In genomic region chr11:93948887-93949567, GRCm38 (mm10) we compare ENCODE assay signal across 27 mouse cellular contexts. TPM values are rescaled to one million over a fixed set of nuclear protein-coding genes. Genes with fewer than 3 reads are reported as not detected.
DNase-seq lines count a peak whose midpoint lies in the region; ATAC-seq and TF ChIP-seq lines count a peak whose summit lies in the region.
"Had no signal": no experiment of that assay in that cellular context is flagged by ENCODE, and none has a peak within 500 bp of the region (broad histone marks: within the 10 kb centered on the region; RNA-seq: fewer than 3 reads in every experiment).

No protein-coding gene starts in this region.

- H3K36me3 ChIP-seq in intestine, postnatal 0 days (ENCODE audit: control insufficient read depth, insufficient read depth): peaks cover 37% of the 10 kb centered on the region
- H3K36me3 ChIP-seq in intestine, embryonic 15.5 days: peaks cover 22% of the 10 kb centered on the region
- H3K36me3 ChIP-seq in MEL (ENCODE audit: control insufficient read depth in 1 of 2, insufficient read depth in 2 of 2, low read length in 2 of 2) (peaks cover 11 to 19% of the 10 kb centered on the region in 2 experiments), myocyte (ENCODE audit: control insufficient read depth, insufficient read depth) (peaks cover 22% of the 10 kb centered on the region)

- no peak for TF ChIP-seq RAD21 in MEL (IDR thresholded peaks at IDR 0.05; ENCODE audit: low read depth, low read length)

- intact Hi-C loops in left cerebral cortex, adult 2 months (cut with DNase I): no loop called here

- ATAC-seq in intestine, postnatal 0 days: no peak
- no peak for ATAC-seq in intestine, embryonic 15.5 days
- ATAC-seq: CD4-positive, CD25-positive, alpha-beta regulatory T cell, adult 4 months; forebrain, embryonic 14.5 days; forebrain, postnatal 0 days; hindbrain, postnatal 0 days; inflammation-experienced regulatory T-cells, adult 6 months; Patski had no signal

- no peak overlapping the region for H3K9ac ChIP-seq in intestine, postnatal 0 days (ENCODE audit: low read depth, low read length)
- no peak overlapping the region for H3K9ac ChIP-seq in intestine, embryonic 15.5 days
- no peak overlapping the region for H3K9ac ChIP-seq in MEL (ENCODE audit: control insufficient read depth, low read depth, low read length, poor library complexity, severe bottlenecking)
- H3K9ac ChIP-seq: embryonic facial prominence, embryonic 12.5 days; embryonic facial prominence, embryonic 15.5 days; forebrain, postnatal 0 days; heart, embryonic 12.5 days; heart, embryonic 15.5 days; hindbrain, embryonic 14.5 days had no signal

- no peak overlapping the region for H3K4me3 ChIP-seq in intestine, postnatal 0 days (ENCODE audit: low read depth, low read length)
- H3K4me3 ChIP-seq in intestine, embryonic 15.5 days (replicated peaks): no peak overlapping the region
- no peak overlapping the region for H3K4me3 ChIP-seq in MEL (ENCODE audit: control insufficient read depth in 1 of 2, insufficient read depth in 1 of 2, low read depth in 2 of 2, low read length in 2 of 2)
- H3K4me3 ChIP-seq in myocyte: no peak overlapping the region
- H3K4me3 ChIP-seq in left cerebral cortex, adult 2 months: no peak overlapping the region
- H3K4me3 ChIP-seq: embryonic facial prominence, embryonic 12.5 days; embryonic facial prominence, embryonic 15.5 days; heart, embryonic 12.5 days; heart, embryonic 15.5 days; hindbrain, embryonic 10.5 days had no signal

- TF ChIP-seq POLR2A in MEL (IDR thresholded peaks at IDR 0.05; ENCODE audit: control insufficient read depth in 1 of 2, insufficient read depth in 1 of 2, low read depth in 1 of 2, low read length in 2 of 2, poor library complexity in 1 of 2) (peak; percentile 40 to 57; a peak in 2 of 4 replicates), myocyte (IDR thresholded peaks at IDR 0.05; ENCODE audit: insufficient read length, low read depth) (peak; percentile 41)

- no peak for TF ChIP-seq EP300 in MEL (IDR thresholded peaks at IDR 0.05; ENCODE audit: low read depth in 1 of 2, low read length in 2 of 2)

- H3K4me1 ChIP-seq in intestine, postnatal 0 days (replicated peaks; ENCODE audit: control insufficient read depth, insufficient read depth, low read length): no peaks in the 10 kb centered on the region
- H3K4me1 ChIP-seq in intestine, embryonic 15.5 days (replicated peaks): peaks cover 12% of the 10 kb centered on the region
- H3K4me1 ChIP-seq in MEL (ENCODE audit: control insufficient read depth in 1 of 2, insufficient read depth in 2 of 2, low read length in 2 of 2): peaks cover 0 to 18% of the 10 kb centered on the region in 2 experiments; a peak in 3 of 4 replicates

- no peak for DNase-seq in MEL (ENCODE audit: low read depth, low spot score)
- no peak for DNase-seq in left cerebral cortex, adult 2 months (ENCODE audit: extremely low spot score in 1 of 2, low spot score in 2 of 2)
- DNase-seq in ovary, postnatal 10 days (ENCODE audit: low spot score): no peak
- DNase-seq: adrenal gland, postnatal 10 days; adrenal gland, postnatal 36 days; cerebellum, adult 18-20 months; cerebellum, adult 9-10 months; cerebellum, postnatal 14 days; forebrain, postnatal 0 days; gastrocnemius, postnatal 10 days; gastrocnemius, postnatal 36 days; heart, postnatal 10 days; heart, postnatal 36 days had no signal

- no peak overlapping the region for H3ac ChIP-seq in myocyte (ENCODE audit: control insufficient read depth, insufficient read length)

- H3K79me2 ChIP-seq in MEL (ENCODE audit: control insufficient read depth, insufficient read depth, low read length, poor library complexity) (peaks cover 13% of the 10 kb centered on the region), myocyte (ENCODE audit: control insufficient read depth, insufficient read depth) (peaks cover 19% of the 10 kb centered on the region)

- no peaks in the 10 kb centered on the region for H3K27me3 ChIP-seq in intestine, postnatal 0 days (replicated peaks; ENCODE audit: control insufficient read depth, insufficient read depth, low read length)
- no peaks in the 10 kb centered on the region for H3K27me3 ChIP-seq in intestine, embryonic 15.5 days (replicated peaks)
- H3K27me3 ChIP-seq in MEL (ENCODE audit: control insufficient read depth in 1 of 2, insufficient read depth in 2 of 2, low read length in 2 of 2) (no peaks in the 10 kb centered on the region), myocyte (ENCODE audit: control insufficient read depth, insufficient read depth, insufficient read length) (no peaks in the 10 kb centered on the region)
- H3K27me3 ChIP-seq: embryonic facial prominence, embryonic 12.5 days; embryonic facial prominence, embryonic 15.5 days; heart, embryonic 12.5 days; heart, embryonic 15.5 days; Patski had no signal

- TF ChIP-seq CTCF in intestine, postnatal 0 days (IDR thresholded peaks at IDR 0.05; ENCODE audit: low read depth): no peak
- no peak for TF ChIP-seq CTCF in MEL (IDR thresholded peaks at IDR 0.05 in 2 of 3, conservative IDR thresholded peaks at IDR 0.05 in 1 of 3; ENCODE audit: control insufficient read depth in 1 of 3, insufficient read depth in 1 of 3, low read depth in 2 of 3, low read length in 3 of 3, poor library complexity in 1 of 3, severe bottlenecking in 1 of 3)
- TF ChIP-seq CTCF in left cerebral cortex, adult 2 months (IDR thresholded peaks at IDR 0.05): no peak

- no peak overlapping the region for H3K4me2 ChIP-seq in intestine, postnatal 0 days (replicated peaks; ENCODE audit: low read depth)
- no peak overlapping the region for H3K4me2 ChIP-seq in intestine, embryonic 15.5 days (replicated peaks)
- H3K4me2 ChIP-seq in myocyte (ENCODE audit: low read depth): no peak overlapping the region
- H3K4me2 ChIP-seq: embryonic facial prominence, embryonic 12.5 days; embryonic facial prominence, embryonic 15.5 days; heart, embryonic 12.5 days; heart, embryonic 15.5 days; hindbrain, embryonic 14.5 days had no signal

- no peaks in the 10 kb centered on the region for H3K9me3 ChIP-seq in intestine, postnatal 0 days (ENCODE audit: control insufficient read depth)
- H3K9me3 ChIP-seq in intestine, embryonic 15.5 days: no peaks in the 10 kb centered on the region
- no peaks in the 10 kb centered on the region for H3K9me3 ChIP-seq in MEL (replicated peaks; ENCODE audit: insufficient read depth, low read length)
- H3K9me3 ChIP-seq: embryonic facial prominence, embryonic 12.5 days; embryonic facial prominence, embryonic 15.5 days; heart, embryonic 12.5 days; heart, embryonic 15.5 days; hindbrain, embryonic 10.5 days had no signal

- WGBS in intestine, postnatal 0 days: 84% methylated on average over 9 of the region's 9 CpGs
- 83% methylated on average over 9 of the region's 9 CpGs for WGBS in intestine, embryonic 15.5 days

- H3K27ac ChIP-seq in intestine, postnatal 0 days (ENCODE audit: low read depth, low read length): peak overlapping the region; percentile 15; the same call in 1 of the 2 replicates
- no peak overlapping the region for H3K27ac ChIP-seq in intestine, embryonic 15.5 days
- H3K27ac ChIP-seq in MEL (ENCODE audit: control insufficient read depth, low read depth, low read length): no peak overlapping the region
- no peak overlapping the region for H3K27ac ChIP-seq in left cerebral cortex, adult 2 months
- H3K27ac ChIP-seq: embryonic facial prominence, embryonic 12.5 days; embryonic facial prominence, embryonic 15.5 days; heart, embryonic 15.5 days; hindbrain, embryonic 10.5 days; hindbrain, embryonic 14.5 days; hindbrain, postnatal 0 days had no signal

TF ChIP-seq in MEL, 35 proteins besides CTCF, POLR2A, EP300 and RAD21 (continues in another document):
- TF ChIP-seq MAZ (IDR thresholded peaks at IDR 0.05; ENCODE audit: low read depth, low read length) (no peak), POLR2AphosphoS2 (IDR thresholded peaks at IDR 0.05; ENCODE audit: low read length) (peak; percentile 91)

TF ChIP-seq in myocyte, 11 proteins besides CTCF, POLR2A, EP300 and RAD21:
- TF ChIP-seq POLR2AphosphoS2 (IDR thresholded peaks at IDR 0.05; ENCODE audit: insufficient read length, low read depth): peak; percentile 72
- TF ChIP-seq MAX (IDR thresholded peaks at IDR 0.05; ENCODE audit: low read depth): no peak
TF ChIP-seq in myocyte: peak in this region for 1.

RNA-seq across cellular contexts. Expression of gene Nme2, which starts 7.0 kb away (rescaled TPM):
- 370 and 400 TPM in 2 replicates for polyA plus RNA-seq in intestine, postnatal 0 days (2015; fragmentation: Nextera tagmentation; extraction: Ambion mirVana)
- 311 and 348 TPM in 2 replicates for polyA plus RNA-seq in intestine, embryonic 15.5 days (2015; fragmentation: Nextera tagmentation; extraction: Ambion mirVana)
- 530 and 612 TPM in 2 replicates for total RNA-seq in MEL (2012; rRNA removed)
- polyA plus RNA-seq in MEL (2012; ENCODE audit: insufficient read depth in 1 of 2, insufficient read length in 2 of 2, low read depth in 1 of 2, low replicate concordance in 2 of 2, missing spikeins in 1 of 2) (100 to 1,000 TPM in 1 of 2 experiments, not detected in 1; 126 TPM), myocyte (2012; fragmentation: generic; extraction: Trizol) (1,152 TPM)
- total RNA-seq in left cerebral cortex, adult 2 months (2021): 10 to 100 TPM; 72.6 to 83.4 TPM

RNA-seq across cellular contexts. Expression of gene Gm20390, which starts 19.1 kb away (rescaled TPM):
- polyA plus RNA-seq in intestine, postnatal 0 days (2015; fragmentation: Nextera tagmentation; extraction: Ambion mirVana): 228 and 239 TPM in 2 replicates
- 432 and 477 TPM in 2 replicates for polyA plus RNA-seq in intestine, embryonic 15.5 days (2015; fragmentation: Nextera tagmentation; extraction: Ambion mirVana)
- 673 and 732 TPM in 2 replicates for total RNA-seq in MEL (2012; rRNA removed)
- 100 to 1,000 TPM in 1 of 2 experiments, not detected in 1; 760 TPM for polyA plus RNA-seq in MEL (2012; ENCODE audit: insufficient read depth in 1 of 2, insufficient read length in 2 of 2, low read depth in 1 of 2, low replicate concordance in 2 of 2, missing spikeins in 1 of 2)
- polyA plus RNA-seq in myocyte (2012; fragmentation: generic; extraction: Trizol): 258 TPM
- 10 to 100 TPM; 85.3 to 97.9 TPM for total RNA-seq in left cerebral cortex, adult 2 months (2021)

RNA-seq across cellular contexts. Expression of gene Nme1, which starts 19.3 kb away (rescaled TPM):
- 132 and 146 TPM in 2 replicates for polyA plus RNA-seq in intestine, postnatal 0 days (2015; fragmentation: Nextera tagmentation; extraction: Ambion mirVana)
- 162 and 174 TPM in 2 replicates for polyA plus RNA-seq in intestine, embryonic 15.5 days (2015; fragmentation: Nextera tagmentation; extraction: Ambion mirVana)
- total RNA-seq in MEL (2012; rRNA removed): 210 and 253 TPM in 2 replicates
- polyA plus RNA-seq in MEL (2012; ENCODE audit: insufficient read depth in 1 of 2, insufficient read length in 2 of 2, low read depth in 1 of 2, low replicate concordance in 2 of 2, missing spikeins in 1 of 2) (100 to 1,000 TPM in 1 of 2 experiments, not detected in 1; 131 TPM), myocyte (2012; fragmentation: generic; extraction: Trizol) (48.7 TPM)
- 100 to 1,000 TPM; 104 to 111 TPM for total RNA-seq in left cerebral cortex, adult 2 months (2021)

RNA-seq across cellular contexts. Expression of gene Spag9, which starts 46.9 kb away (rescaled TPM):
- 64.1 and 72.3 TPM in 2 replicates for polyA plus RNA-seq in intestine, postnatal 0 days (2015; fragmentation: Nextera tagmentation; extraction: Ambion mirVana)
- 30.7 and 31.5 TPM in 2 replicates for polyA plus RNA-seq in intestine, embryonic 15.5 days (2015; fragmentation: Nextera tagmentation; extraction: Ambion mirVana)
- total RNA-seq in MEL (2012; rRNA removed): 19.1 and 20.6 TPM in 2 replicates
- 100 to 1,000 TPM in 1 of 2 experiments, 10 to 100 TPM in 1; 18.9 to 279 TPM for polyA plus RNA-seq in MEL (2012; ENCODE audit: insufficient read depth in 1 of 2, insufficient read length in 2 of 2, low read depth in 1 of 2, low replicate concordance in 2 of 2, missing spikeins in 1 of 2)
- 16.9 TPM for polyA plus RNA-seq in myocyte (2012; fragmentation: generic; extraction: Trizol)
- 100 to 1,000 TPM; 289 to 291 TPM for total RNA-seq in left cerebral cortex, adult 2 months (2021)
